Mouse (Mus musculus): Measurements from ENCODE around the gene Gm49510. TPM values are rescaled to one million over a fixed set of nuclear protein-coding genes. Genes with fewer than 3 reads are reported as not detected.

Gene Gm49510
- polyA plus RNA-seq, 1 experiment from 2014 or later, result 0.60 TPM

DNA sequence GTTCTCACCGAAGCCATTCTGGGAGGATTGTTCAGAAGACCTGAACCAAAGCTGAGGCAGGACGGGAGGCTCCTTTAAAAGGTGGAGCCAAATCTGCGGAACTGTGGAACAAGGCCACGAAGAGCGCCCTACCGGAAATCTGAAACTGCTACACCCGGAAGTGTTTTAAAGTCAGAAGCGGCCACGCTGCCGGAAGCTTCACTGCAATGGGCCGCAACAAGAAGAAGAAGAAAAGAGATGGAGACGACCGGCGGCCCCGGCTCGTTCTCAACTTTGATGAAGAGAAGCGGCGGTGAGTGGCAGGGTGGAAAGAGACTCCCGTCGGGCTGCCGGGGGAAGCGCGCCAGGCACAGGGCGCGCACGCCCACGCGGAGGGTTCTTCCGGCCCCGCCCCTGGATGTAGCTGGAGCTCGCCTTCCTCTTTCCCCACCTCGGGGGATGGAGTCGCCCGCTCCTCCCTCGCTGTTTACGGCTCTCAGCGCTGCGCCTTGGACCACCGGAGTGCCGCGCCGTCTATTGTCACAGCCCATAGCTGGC is 35.4 kb downstream of the Gm49510 start, which contains the start of gene Nol12:
Gene Nol12, plus strand, starts transcription at position 150 of the 537 bp plus-strand sequence.
- Histone ChIP-seq H3K9ac (peak within 1 kb of the TSS; percentile 81), H3K9me3 (no peaks in the 10 kb centered on the region), H3K27me3 (no peaks in the 10 kb centered on the region), H3K4me2 (peak within 1 kb of the TSS; percentile 73), H3K4me3 (peak within 1 kb of the TSS; percentile 94), H3K4me1 (peaks cover 18% of the 10 kb centered on the region), H3K36me3 (peaks cover 27% of the 10 kb centered on the region), H3K27ac (peak within 1 kb of the TSS; percentile 90)
- peak; percentile 84 for ATAC-seq (ENCODE audit: borderline replicate concordance, extremely low read depth, low FRiP score, low TSS enrichment)
- under 1% methylated on average over 42 of the region's 42 CpGs for WGBS

DNA sequence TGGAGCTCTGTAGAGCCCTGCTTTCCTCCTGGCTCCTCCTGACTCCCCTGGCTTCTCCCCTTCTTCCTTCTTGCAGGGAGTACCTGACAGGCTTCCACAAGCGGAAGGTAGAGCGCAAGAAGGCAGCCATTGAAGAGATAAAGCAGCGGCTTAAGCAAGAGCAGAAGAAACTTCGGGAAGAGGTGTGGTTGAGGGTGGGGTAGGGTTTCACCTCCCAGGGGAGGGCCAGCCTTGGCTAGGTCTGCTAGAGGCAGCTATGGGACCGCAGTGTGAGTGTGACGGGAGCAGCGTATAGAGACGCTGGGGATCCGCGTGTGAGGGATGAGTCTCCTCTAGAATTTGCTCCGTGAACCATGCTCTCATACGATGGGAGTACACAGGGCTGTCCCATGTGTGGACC is 36.9 kb downstream of the Gm49510 start:
- 91% methylated on average over 12 of the region's 12 CpGs for WGBS
- 0 out of 2 replicates have a peak overlapping the region, but pooled peaks have one; percentile 73 for H3K4me2 ChIP-seq
- no peak overlapping the region for H3K4me3 ChIP-seq
- H3K27ac ChIP-seq, result no peak overlapping the region
- no peak for ATAC-seq (ENCODE audit: borderline replicate concordance, extremely low read depth, low FRiP score, low TSS enrichment)
- no peaks in the 10 kb centered on the region for H3K27me3 ChIP-seq
- peaks cover 43% of the 10 kb centered on the region for H3K36me3 ChIP-seq
- H3K9me3 ChIP-seq, result no peaks in the 10 kb centered on the region
- H3K9ac ChIP-seq, result no peak overlapping the region
- peaks cover 18% of the 10 kb centered on the region for H3K4me1 ChIP-seq

DNA sequence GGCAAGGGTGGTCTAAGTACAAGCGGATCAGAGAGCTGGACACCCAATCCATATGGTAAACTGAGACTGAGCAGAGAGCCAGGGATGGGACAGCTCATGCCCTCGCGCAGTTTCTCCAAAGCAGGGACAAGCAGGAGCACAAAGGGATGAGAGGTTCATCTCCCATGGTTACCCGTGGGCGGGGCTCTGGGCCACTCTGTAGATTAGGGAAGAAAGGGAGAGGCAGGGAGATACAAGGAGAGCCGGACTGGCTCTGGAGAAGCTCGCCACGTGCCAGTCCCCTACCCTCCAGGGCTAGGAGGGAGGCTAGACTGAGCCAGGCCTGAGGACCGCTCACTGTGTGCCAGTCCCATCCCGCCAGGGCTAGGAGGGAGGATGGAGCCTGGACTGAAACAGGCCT is 37.8 kb downstream of the Gm49510 start:
- 89% methylated on average over 10 of the region's 10 CpGs for WGBS
- no peak for ATAC-seq (ENCODE audit: borderline replicate concordance, extremely low read depth, low FRiP score, low TSS enrichment)
- H3K9ac ChIP-seq, result no peak overlapping the region

DNA sequence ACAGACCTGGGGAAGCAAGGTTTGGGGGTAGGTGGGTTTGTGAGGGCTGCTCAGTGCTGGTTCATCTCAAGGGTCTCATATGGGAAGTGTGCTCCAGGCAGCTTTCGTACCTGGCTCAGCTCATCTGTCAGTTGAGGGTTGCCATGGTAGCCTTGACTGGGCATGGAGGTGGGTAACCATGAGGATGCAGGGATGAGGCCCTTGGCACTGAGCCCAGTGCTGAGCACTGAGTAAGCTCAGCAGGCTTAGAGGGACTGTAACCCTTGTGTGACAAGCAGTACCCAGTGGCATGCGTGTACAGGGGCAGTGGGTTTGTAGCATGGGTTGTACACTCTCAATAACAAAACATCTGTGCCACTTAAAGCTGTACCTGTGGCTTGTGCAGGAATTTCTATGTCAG is 38.5 kb downstream of the Gm49510 start:
- Histone ChIP-seq H3K4me2 (no peak overlapping the region), H3K9ac (no peak overlapping the region), H3K27me3 (no peaks in the 10 kb centered on the region), H3K36me3 (peaks cover 45% of the 10 kb centered on the region), H3K27ac (no peak overlapping the region), H3K9me3 (no peaks in the 10 kb centered on the region), H3K4me3 (no peak overlapping the region), H3K4me1 (peaks cover 21% of the 10 kb centered on the region)
- 83% methylated on average over 2 of the region's 2 CpGs for WGBS
- ATAC-seq (ENCODE audit: borderline replicate concordance, extremely low read depth, low FRiP score, low TSS enrichment), result no peak

More for the DNA sequence above, 37.8 kb downstream of the Gm49510 start:
- Histone ChIP-seq H3K4me2 (no peak overlapping the region), H3K4me1 (peaks cover 18% of the 10 kb centered on the region), H3K9me3 (no peaks in the 10 kb centered on the region), H3K27ac (no peak overlapping the region), H3K36me3 (peaks cover 45% of the 10 kb centered on the region), H3K4me3 (no peak overlapping the region), H3K27me3 (no peaks in the 10 kb centered on the region)

DNA sequence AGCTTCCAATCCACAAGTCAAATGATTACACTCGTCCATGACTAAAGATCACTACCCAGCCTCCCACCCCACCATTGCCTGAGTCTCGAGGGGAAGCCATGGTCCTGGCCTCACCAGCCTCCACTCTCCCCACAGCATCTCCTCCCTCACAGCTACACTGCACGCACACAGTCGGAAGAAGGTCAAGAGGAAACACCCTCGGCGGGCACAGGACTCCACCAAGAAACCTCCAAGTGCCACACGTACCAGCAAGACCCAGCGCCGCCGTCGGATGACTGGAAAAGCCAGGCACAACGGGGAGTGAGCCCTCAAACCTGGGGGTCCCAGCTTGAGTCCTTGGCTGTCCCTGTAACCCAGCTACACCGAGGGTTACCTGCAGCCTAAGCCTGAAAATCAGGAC is 40.9 kb downstream of the Gm49510 start:
- Histone ChIP-seq H3K4me2 (no peak overlapping the region), H3K4me3 (no peak overlapping the region), H3K27ac (no peak overlapping the region), H3K27me3 (no peaks in the 10 kb centered on the region), H3K9me3 (no peaks in the 10 kb centered on the region), H3K4me1 (peaks cover 15% of the 10 kb centered on the region), H3K36me3 (peaks cover 45% of the 10 kb centered on the region), H3K9ac (no peak overlapping the region)
- WGBS, result 89% methylated on average over 13 of the region's 13 CpGs
- no peak for ATAC-seq (ENCODE audit: borderline replicate concordance, extremely low read depth, low FRiP score, low TSS enrichment)

DNA sequence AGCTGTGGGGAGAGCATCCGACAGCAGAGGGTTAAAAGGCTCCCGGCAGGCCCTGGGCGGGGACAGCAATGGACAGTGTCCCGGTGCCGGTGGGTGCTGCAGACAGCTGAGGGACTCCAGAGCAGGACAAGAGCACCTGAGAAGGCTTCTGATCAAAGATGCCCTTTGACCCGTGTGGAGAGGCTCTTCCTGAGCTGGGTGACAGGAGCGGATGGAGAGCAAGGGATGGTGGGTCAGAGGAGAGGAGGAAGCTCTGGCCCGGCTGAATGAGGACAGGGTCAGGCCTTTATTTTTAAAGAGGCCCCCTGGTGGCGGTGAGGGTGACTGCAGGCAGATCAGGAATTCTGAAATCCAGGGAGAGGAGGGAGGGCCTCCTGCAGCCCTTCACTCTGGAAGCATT is 43.2 kb downstream of the Gm49510 start:
- Histone ChIP-seq H3K9me3 (no peaks in the 10 kb centered on the region), H3K36me3 (peaks cover 38% of the 10 kb centered on the region), H3K27ac (0 out of 2 replicates have a peak overlapping the region, but pooled peaks have one; percentile 8), H3K27me3 (peaks cover 11% of the 10 kb centered on the region; the same call in 1 of the 2 replicates), H3K4me2 (peak overlapping the region; percentile 67), H3K4me1 (peaks cover 9% of the 10 kb centered on the region), H3K9ac (peak overlapping the region; percentile 40; the same call in 1 of the 2 replicates), H3K4me3 (peak overlapping the region; percentile 39)
- ATAC-seq (ENCODE audit: borderline replicate concordance, extremely low read depth, low FRiP score, low TSS enrichment), result peak; percentile 59
- WGBS, result under 1% methylated on average over 9 of the region's 9 CpGs

DNA sequence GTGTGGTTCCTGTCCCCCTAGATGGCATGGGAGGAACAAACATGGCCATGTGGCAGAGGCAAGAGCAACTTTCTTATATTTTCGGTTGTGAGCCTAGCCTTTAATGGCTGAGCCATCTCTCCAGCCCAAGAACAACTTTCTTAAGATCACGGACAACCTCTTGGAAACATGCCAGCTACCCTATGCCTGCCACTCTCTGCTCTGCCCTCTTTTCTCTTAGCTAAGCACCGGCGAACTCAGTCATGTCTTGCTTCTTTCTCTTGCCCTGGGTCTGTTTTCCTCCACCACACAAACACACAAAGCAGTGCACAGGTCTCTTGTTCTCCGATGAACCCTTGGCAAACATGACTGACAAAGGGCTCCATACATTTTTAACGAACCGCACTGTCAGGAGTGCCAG is 46.8 kb downstream of the Gm49510 start:
- Histone ChIP-seq H3K4me1 (peaks cover 17% of the 10 kb centered on the region), H3K9me3 (no peaks in the 10 kb centered on the region), H3K9ac (no peak overlapping the region), H3K4me3 (no peak overlapping the region), H3K27ac (no peak overlapping the region), H3K4me2 (no peak overlapping the region), H3K27me3 (peaks cover 11% of the 10 kb centered on the region; the same call in 1 of the 2 replicates), H3K36me3 (peaks cover 4% of the 10 kb centered on the region)
- no peak for ATAC-seq (ENCODE audit: borderline replicate concordance, extremely low read depth, low FRiP score, low TSS enrichment)
- WGBS, result 64% methylated on average over 7 of the region's 7 CpGs

DNA sequence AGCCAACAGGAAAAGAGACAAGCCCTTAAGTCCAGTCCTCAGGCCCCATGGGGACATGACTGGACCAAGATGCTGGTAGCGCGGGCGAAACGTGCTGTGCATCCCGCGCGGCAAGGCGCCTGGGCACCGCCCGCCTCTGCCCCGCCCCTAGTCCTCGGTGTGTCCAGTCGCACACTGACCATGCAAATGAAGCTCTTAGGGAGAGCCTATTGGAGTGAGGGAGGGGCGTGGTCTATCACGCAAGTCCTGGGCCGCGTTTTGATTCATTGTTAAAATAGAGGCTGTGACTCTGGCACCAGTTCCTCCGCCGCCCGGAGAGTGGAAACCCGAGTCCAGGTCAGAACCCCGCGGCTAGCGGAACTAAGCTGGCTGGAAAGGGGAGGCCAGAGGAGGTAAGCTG is 48.2 kb downstream of the Gm49510 start, which contains the start of gene Triobp:
Gene Triobp, plus strand, starts transcription at position 68 of the 400 bp plus-strand sequence.
- no peaks in the 10 kb centered on the region for H3K36me3 ChIP-seq
- peak within 1 kb of the TSS; percentile 24; the same call in 1 of the 2 replicates for H3K27ac ChIP-seq
- peaks cover 11% of the 10 kb centered on the region; the same call in 1 of the 2 replicates for H3K27me3 ChIP-seq
- H3K9me3 ChIP-seq, result no peaks in the 10 kb centered on the region
- H3K4me2 ChIP-seq, result peak within 1 kb of the TSS; percentile 91
- peaks cover 14% of the 10 kb centered on the region for H3K4me1 ChIP-seq
- under 1% methylated on average over 24 of the region's 24 CpGs for WGBS
- H3K9ac ChIP-seq, result peak within 1 kb of the TSS; percentile 53
- ATAC-seq (ENCODE audit: borderline replicate concordance, extremely low read depth, low FRiP score, low TSS enrichment), result peak; percentile 97
- peak within 1 kb of the TSS; percentile 49 for H3K4me3 ChIP-seq

DNA sequence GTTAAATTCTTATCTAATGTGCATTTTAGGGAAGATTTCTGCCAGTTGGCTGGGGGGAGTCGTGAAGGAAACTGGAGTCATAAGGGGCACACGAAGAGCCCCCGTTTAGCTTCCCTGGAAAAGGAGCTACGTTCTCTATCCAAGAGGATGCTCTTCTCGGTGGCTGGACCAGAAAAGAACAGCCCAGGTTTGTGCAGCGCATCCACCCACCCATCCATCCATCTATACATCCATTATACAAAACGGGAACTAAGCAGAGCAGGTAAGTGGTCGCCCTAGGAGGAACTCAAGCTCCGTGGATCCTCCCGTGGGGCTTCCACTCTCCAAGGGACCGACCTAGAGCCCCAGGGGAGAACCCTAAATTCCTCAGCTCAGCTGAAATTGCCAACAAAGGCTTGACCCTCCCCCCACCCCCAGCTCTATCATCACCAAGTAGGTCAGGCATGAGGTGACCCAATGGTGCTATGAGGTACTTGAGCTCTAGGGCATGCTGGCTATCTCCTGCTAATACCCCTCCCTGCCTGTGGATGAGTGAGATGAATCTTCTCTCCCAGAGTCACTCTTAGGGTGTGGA is 48.8 kb downstream of the Gm49510 start:
- Histone ChIP-seq H3K36me3 (no peaks in the 10 kb centered on the region), H3K4me1 (peaks cover 14% of the 10 kb centered on the region), H3K27me3 (peaks cover 11% of the 10 kb centered on the region; the same call in 1 of the 2 replicates), H3K27ac (peak overlapping the region; percentile 24; the same call in 1 of the 2 replicates), H3K9me3 (no peaks in the 10 kb centered on the region), H3K9ac (peak overlapping the region; percentile 53), H3K4me2 (peak overlapping the region; percentile 91), H3K4me3 (peak overlapping the region; percentile 49)
- 0 out of 2 replicates have a peak, but pooled peaks have one; percentile 25 for ATAC-seq (ENCODE audit: borderline replicate concordance, extremely low read depth, low FRiP score, low TSS enrichment)
- WGBS, result 4% methylated on average over 11 of the region's 11 CpGs

DNA sequence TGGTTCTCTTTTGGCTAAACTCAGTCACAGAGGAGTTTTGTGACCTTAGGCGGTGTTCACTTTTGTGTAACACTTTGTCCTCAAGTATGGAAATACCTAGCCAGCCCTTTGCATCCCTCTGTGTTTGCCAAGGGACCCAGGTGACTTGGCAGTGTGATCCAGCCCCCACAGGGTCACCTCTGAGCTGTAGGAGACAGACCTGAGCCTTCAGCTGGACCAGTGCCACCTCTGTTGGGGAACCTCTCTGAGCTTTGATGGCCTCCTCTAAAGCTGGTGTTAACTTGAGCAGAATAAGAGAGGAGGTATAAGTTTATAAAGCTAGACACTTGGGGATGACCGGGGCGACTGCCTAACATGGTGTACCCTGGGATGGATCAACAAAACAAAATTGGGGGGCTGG is 49.4 kb downstream of the Gm49510 start:
- H3K36me3 ChIP-seq, result no peaks in the 10 kb centered on the region
- 96% methylated on average over 3 of the region's 3 CpGs for WGBS
- no peak overlapping the region for H3K9ac ChIP-seq
- H3K27ac ChIP-seq, result no peak overlapping the region
- H3K4me2 ChIP-seq, result no peak overlapping the region
- H3K4me3 ChIP-seq, result no peak overlapping the region
- peaks cover 14% of the 10 kb centered on the region for H3K4me1 ChIP-seq
- no peak for ATAC-seq (ENCODE audit: borderline replicate concordance, extremely low read depth, low FRiP score, low TSS enrichment)
- H3K27me3 ChIP-seq, result peaks cover 11% of the 10 kb centered on the region; the same call in 1 of the 2 replicates
- no peaks in the 10 kb centered on the region for H3K9me3 ChIP-seq

DNA sequence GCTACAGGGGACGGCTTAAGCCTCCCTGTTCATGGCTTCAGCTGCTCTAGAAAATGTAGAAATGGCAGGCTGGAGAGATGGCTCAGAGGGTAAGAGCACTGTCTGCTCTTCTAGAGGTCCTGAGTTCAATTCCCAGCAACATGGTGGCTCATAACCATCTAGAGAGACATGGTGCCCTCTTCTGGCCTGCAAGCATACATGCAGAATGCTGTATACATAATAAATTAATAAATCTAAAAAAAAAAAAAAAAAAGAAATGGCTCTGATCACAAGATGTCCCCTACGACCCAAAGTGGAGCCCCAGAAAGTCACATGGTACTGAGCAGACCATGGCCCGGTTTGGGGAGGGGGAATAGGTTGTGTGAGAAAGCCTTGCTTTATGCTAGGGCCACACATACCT is 56.2 kb downstream of the Gm49510 start:
- Histone ChIP-seq H3K4me2 (no peak overlapping the region), H3K36me3 (no peaks in the 10 kb centered on the region), H3K9ac (no peak overlapping the region), H3K4me3 (no peak overlapping the region), H3K4me1 (no peaks in the 10 kb centered on the region; the same call in 1 of the 2 replicates), H3K9me3 (no peaks in the 10 kb centered on the region), H3K27me3 (no peaks in the 10 kb centered on the region), H3K27ac (no peak overlapping the region)
- no peak for ATAC-seq (ENCODE audit: borderline replicate concordance, extremely low read depth, low FRiP score, low TSS enrichment)
- 73% methylated on average over 3 of the region's 3 CpGs for WGBS

DNA sequence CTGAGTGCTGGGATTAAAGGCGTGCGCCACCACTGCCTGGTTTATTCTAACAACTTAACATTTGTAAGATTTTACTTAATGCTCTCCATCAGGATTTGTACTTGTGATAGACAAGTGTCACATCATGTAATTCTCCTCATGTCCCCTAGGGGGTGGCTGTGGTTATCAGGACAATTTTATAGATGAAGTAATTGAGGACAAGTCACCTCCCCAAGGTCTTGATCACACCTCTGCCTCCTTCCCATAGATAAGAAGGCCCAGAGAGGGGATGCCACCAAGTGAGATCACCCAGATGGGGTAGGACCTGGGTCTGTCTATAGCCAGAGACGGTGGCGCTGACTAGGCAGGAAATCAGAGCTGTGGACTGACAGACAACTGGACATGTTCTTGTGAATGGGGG is 56.9 kb downstream of the Gm49510 start:
- no peaks in the 10 kb centered on the region; the same call in 1 of the 2 replicates for H3K4me1 ChIP-seq
- H3K9ac ChIP-seq, result no peak overlapping the region
- H3K4me3 ChIP-seq, result no peak overlapping the region
- H3K9me3 ChIP-seq, result no peaks in the 10 kb centered on the region
- no peaks in the 10 kb centered on the region for H3K36me3 ChIP-seq
- no peaks in the 10 kb centered on the region for H3K27me3 ChIP-seq
- WGBS, result 65% methylated on average over 4 of the region's 4 CpGs
- no peak overlapping the region for H3K27ac ChIP-seq
- no peak for ATAC-seq (ENCODE audit: borderline replicate concordance, extremely low read depth, low FRiP score, low TSS enrichment)
- no peak overlapping the region for H3K4me2 ChIP-seq
